Mouse (Mus musculus) adrenal gland, adult 18-20 months (tissue): ENCODE measurements around the gene BC005537. TPM values are rescaled to one million over a fixed set of nuclear protein-coding genes. Genes with fewer than 3 reads are reported as not detected.

Source experiments
- DNase-seq, 2 experiments: peaks; one replicate each; pipeline ENCODE4 v3.0.0; 2021 to 2022; ENCODE audit warnings: low spot score in 2 of 2
- total RNA-seq, 2 experiments: library from RNA; stranded (reverse); gene quantifications; 1 replicate in 1 of 2; 2 replicates in 1 of 2; pipeline ENCODE4 v1.2.3; 2021

Gene BC005537
- total RNA-seq, 2 experiments from 2014 or later = 173 to 246 TPM

GRCm38 (mm10) chr13:24839831-24840230 lies 38.4 kb downstream of the BC005537 start:
- no peak for DNase-seq

GRCm38 (mm10) chr13:24841702-24842101 lies 40.2 kb downstream of the BC005537 start:
- DNase-seq = no peak

- peak; percentile 50 to 60 for DNase-seq
Measured at GRCm38 (mm10) chr13:24844983-24845955, 43.8 kb downstream of the BC005537 start, which contains the start of gene D130043K22Rik. D130043K22Rik (plus strand) TSS chr13:24845135.

GRCm38 (mm10) chr13:24849318-24849717 lies 47.9 kb downstream of the BC005537 start:
- DNase-seq = no peak

- no peak for DNase-seq
Measured at GRCm38 (mm10) chr13:24851989-24852388, 50.5 kb downstream of the BC005537 start.

- no peak for DNase-seq
Measured at GRCm38 (mm10) chr13:24852570-24852969, 51.1 kb downstream of the BC005537 start.

- DNase-seq = no peak
Measured at GRCm38 (mm10) chr13:24859115-24859514, 57.7 kb downstream of the BC005537 start.

GRCm38 (mm10) chr13:24861084-24861483 lies 59.6 kb downstream of the BC005537 start:
- no peak for DNase-seq

GRCm38 (mm10) chr13:24862021-24862420 lies 60.6 kb downstream of the BC005537 start:
- no peak for DNase-seq

GRCm38 (mm10) chr13:24862520-24862919 lies 61.1 kb downstream of the BC005537 start:
- peak; percentile 57 to 59 for DNase-seq

Other genes starting within 250 kb of the BC005537 start
- 1 to 10 TPM; 3.7 to 3.8 TPM for gene Ripor2, start 219.5 kb upstream of the BC005537 start, total RNA-seq
- gene Armh2, start 60.4 kb upstream of the BC005537 start, total RNA-seq = not detected
- gene Gmnn, start 39.7 kb upstream of the BC005537 start, total RNA-seq = 1 to 10 TPM; 5.8 to 6.5 TPM
- gene Acot13, start 29.9 kb downstream of the BC005537 start, total RNA-seq = 10 to 100 TPM; 67.1 to 80.5 TPM
- 10 to 100 TPM; 15.8 to 19.8 TPM for gene Tdp2, start 30.0 kb downstream of the BC005537 start, total RNA-seq
- gene D130043K22Rik, start 43.5 kb downstream of the BC005537 start, total RNA-seq = under 1 TPM; 0.51 to 0.66 TPM
- gene Aldh5a1, start 136.0 kb downstream of the BC005537 start, total RNA-seq = 10 to 100 TPM; 15.3 to 17.4 TPM
- 1 to 10 TPM; 4.2 to 5.9 TPM for gene Gpld1, start 141.5 kb downstream of the BC005537 start, total RNA-seq
- 10 to 100 TPM; 50.1 to 61.3 TPM for gene Mrs2, start 218.7 kb downstream of the BC005537 start, total RNA-seq